Mouse (Mus musculus) frontal cortex, postnatal 14 days (tissue): ENCODE data around the gene Srd5a1.
A peak's percentile ranks its signal among the peaks of the same experiment; 100 is the strongest.
"Not testable (repeated sequence)": the region's sequence is repeated elsewhere in the genome, so short reads cannot be mapped to it uniquely, and the experiment has no call there.

Experiments used
- DNase-seq, 2 experiments: peaks; one replicate each; pipeline ENCODE4 v3.0.0; 2022; ENCODE audit warnings: low spot score in 2 of 2

Gene Srd5a1

GRCm38 (mm10) chr13:69572594-69572993, 38.6 kb downstream of the Srd5a1 start:
- DNase-seq = no peak

DNA sequence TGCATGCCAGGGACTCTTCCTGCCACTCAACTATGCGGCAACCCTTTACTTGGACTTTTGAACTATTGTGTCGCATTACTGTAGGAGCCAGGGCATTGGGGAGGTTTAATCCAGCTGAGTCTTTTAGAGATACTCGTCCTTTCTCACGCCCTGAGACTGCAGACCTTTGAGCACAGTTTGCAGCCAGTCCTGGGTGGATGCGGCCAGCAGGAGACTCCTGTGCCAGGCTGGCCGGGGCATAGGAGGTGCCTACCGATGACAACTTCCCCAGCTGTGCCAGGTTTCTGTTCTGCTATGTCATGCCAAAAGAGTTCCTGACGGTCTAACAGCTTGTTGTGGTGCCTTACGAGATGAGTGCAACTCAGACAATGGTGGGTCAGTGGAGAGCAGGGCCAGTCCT, 42.0 kb downstream of the Srd5a1 start:
- no peak for DNase-seq

GRCm38 (mm10) chr13:69565401-69565800, 45.8 kb downstream of the Srd5a1 start:
- DNase-seq = not testable (repeated sequence)

DNA sequence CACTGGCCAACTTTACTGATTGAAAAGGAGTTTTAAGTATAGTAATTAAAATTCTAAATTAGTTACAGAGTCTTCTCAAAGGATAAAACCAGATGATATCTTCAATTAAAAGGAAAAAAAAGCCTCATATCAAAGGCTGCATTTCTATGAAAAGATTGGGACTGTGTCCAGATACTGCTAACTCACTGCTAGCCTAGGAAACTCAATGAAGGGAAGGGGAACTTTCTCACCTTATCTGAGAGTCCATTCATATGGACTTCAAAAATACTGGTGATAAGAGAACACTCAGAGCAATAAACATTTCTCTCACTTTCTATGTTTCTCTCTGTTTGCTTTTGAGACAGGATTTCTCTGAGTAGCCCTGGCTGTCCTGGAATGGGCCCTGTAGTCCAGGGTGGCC, 46.7 kb downstream of the Srd5a1 start:
- DNase-seq = no peak

DNA sequence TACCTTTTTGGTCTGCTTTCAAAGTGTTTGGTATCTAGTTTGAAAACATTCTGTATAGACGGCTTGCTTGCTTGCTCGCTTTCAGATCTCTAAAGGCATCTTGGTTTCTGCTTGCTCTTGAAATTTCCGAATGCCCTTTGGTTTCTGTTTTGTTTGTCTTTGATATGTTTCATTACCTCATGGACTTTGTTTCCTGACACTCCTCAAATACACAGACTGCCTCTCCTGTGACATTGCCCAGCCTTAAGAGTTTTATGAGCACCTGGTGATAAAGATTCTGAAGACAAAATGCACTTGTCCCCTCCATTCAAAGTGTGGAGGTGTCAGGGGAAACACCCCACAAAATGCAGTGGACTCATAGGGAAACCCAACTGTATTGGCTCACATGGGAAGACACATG, 47.3 kb downstream of the Srd5a1 start:
- DNase-seq = no peak

DNA sequence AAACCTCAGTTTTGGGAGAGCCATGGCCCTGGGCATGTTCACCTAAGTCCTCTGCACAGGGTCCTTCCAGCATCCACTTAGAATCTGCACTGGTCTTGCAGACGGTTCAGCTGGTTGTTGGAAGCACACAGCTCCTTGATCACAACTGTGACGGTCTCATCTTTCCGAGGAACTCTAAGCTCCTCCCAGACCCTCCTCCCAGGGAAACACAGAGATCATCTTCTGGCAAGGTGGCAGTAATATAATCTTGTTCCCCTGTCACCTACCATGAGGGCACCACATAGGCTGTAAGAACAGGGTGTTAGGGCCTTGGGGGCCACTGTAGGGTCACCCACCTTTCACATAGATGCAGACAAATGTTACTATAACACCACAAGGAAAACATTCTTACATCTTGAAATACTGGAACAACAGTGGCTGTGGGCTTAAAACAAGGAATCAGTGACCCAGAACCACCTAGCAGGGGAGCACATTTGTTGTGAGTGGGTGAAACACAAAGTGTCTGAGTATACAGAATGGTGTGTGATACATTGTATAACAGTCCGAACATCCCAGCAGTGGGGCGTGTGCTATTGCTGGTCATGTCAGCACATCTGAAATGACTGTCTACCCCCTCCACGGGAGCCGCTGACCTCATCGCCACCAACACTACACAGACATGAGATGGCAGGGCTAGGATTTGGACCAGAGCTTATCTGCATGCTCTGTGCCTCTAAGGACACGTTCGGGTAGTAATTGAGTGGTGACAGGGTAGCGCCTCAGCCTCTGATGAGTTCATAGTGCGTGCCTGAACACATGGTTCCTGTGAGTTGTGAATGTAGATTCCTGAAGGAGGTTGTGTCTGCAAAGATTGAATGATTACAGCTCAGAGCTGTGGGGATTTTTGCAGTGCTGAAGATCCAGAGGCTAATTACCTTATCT, 48.3 kb downstream of the Srd5a1 start:
- no peak for DNase-seq

DNA sequence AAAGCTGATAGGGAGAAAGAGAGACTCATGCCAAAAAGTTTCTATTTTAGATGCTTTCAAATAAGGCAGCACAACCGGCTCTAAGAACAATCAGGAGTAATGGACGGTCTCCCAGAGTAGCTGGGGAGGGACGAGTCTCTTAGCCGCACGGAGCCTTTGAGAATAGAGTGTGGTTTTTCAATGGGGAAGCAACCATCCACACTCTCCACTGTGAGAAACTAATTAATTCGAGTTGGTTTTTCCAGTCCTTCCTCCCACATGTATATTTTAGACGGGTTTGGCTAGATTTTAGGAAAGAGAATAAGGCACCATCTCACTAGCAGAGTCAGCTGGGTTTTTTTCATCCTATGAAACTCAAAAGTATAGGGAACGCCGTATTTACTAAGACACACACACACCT, 49.2 kb downstream of the Srd5a1 start:
- DNase-seq = no peak

DNA sequence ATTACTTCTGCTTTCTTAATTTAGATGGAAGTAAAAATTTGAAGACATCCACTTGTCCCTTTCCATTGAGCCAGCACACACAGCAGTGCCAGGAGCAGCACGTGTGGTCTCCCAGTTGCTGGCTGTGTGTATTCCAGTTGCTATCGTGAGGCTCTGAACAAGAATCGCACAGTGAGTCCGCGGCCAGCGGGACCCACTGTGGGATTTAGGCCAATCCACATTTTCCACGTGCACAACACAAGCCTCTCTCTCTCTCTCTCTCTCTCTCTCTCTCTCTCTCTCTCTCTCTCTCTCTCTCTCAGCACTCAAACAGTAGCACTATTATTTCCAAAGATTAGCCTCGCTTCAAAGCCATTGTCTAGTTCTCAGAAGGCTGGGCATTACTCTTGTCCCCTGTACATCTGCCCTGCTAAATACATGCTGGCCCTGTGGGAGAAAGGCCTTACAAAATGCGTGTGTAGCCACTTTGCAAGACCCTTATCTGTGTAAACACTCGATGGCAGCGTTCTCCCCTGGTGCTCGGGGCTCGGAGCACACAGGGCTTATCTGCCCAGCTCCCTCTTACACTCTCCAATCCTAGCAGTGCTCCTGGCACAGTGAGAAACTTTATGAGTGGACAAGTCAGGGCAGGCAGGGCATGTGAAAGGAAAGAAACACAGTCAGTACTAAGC, 51.8 kb downstream of the Srd5a1 start:
- no peak for DNase-seq

GRCm38 (mm10) chr13:69558098-69558660, 53.1 kb downstream of the Srd5a1 start:
- DNase-seq = no peak

DNA sequence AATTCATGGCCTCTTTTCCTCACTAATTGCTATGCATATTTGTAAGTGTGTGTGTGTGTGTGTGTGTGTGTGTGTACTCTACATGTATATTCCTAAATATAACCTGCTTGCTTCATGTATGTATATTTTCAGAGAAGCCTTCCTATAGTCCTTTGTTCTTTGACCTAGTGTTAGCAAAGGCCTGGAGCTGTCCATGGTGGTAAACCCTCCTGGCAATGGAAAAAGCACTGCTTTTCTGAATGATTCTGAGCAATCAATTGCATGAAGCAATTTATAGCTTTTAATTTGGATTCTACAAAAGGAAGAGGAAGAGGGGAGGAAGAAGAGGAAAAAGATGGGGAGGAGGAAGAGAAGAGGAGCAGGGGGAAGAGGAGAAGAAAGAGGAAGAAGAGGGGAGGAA, 54.5 kb downstream of the Srd5a1 start:
- DNase-seq = no peak

DNA sequence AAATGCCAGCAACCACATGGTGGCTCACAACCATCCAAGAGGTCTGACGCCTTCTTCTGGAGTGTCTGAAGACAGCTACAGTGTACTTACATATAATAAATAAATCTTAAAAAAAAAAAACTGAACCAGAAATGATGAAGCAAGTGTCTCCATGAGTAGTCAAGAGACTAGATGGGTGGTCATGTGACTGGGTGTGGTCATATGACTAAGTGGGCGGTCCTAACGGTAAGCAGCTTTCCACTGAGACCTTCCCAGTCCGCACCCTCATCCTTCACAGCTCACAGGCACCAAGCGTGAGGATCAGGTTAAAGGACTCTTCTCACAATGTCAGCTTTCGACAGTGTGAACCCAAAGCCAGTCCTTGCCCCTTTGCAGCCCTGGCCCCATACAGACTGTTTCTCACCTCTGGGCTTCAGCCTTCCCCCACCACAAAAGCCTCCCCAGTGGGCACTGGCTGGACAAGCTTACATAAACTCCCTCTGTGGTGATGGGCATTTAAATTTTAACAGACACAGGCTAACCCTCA, 55.2 kb downstream of the Srd5a1 start:
- DNase-seq = no peak

GRCm38 (mm10) chr13:69555045-69555444, 56.2 kb downstream of the Srd5a1 start:
- no peak for DNase-seq

DNA sequence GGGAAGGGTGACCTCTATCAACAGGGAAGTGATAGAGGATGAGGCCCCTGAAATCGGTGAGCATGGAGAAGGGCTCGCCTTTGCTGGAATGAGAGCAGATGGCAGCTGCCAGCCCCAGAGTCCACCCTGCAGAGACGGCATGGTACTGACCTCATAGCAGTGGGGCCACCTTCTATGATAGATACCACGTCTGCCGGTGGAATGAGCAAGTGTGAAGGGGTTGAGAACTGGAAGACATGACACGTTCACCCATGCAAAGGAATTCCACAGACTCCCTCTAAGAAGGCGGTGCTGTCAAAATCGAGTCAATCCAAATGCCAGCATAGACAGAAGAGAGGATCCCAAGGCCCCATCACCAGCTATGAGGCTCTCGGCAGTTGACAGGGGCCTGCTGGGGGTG, 57.0 kb downstream of the Srd5a1 start:
- DNase-seq = no peak

DNA sequence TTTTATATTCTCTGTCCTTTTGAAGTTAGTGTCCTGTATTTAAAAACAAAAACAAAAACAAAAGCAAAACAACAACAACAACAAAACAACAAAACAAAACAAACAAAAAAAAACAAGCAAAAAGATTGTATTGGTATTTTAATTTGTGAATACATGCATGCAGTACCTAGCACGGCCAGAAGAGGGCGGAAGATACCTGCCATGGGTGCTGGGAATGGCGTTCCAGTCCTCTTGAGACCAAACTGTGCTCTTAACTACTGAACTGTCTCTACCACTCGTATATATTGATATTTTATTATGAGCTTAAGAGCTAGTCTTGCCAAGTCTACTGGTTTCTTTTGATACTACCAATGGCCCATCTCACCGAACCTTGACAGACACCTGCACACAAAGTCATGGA, 58.2 kb downstream of the Srd5a1 start:
- no peak for DNase-seq

- DNase-seq = no peak
Observed at GRCm38 (mm10) chr13:69550831-69551230, 60.4 kb downstream of the Srd5a1 start.

GRCm38 (mm10) chr13:69549980-69550379, 61.3 kb downstream of the Srd5a1 start:
- no peak for DNase-seq

DNA sequence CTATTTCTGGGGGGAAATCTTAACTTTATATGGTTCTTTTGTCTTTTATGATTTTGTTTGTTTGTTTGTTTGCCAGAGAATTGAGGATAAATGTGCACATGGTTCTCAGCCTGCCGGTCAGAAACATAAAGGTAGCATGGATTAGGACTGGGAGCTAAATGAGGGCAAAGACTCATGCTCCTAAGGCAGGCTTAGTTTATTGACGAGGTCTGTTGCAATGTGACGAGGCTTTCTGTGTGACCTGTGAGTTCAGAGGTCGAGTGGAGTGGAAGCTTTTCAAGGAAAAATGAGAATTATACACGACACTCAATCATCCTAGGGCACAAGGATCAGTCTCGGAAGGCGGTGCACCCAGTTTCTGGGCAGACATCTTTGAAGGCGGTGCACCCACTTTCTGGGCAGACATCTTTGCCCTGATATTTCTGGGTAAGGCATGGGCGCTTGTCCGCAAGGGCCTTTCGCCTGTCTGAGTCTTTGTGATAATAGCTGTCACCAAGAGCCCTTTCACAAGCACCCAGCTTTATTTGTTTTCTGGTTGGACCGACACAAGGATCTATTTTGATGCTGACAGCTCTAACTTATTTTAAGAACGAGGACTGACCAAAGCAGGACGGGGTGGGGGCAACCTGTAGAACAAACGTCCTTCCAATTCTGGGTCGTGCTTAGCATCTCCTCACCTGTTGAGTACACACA, 63.6 kb downstream of the Srd5a1 start:
- DNase-seq = no peak

- peak in 1 of 2 experiments; percentile 18 for DNase-seq
Observed at GRCm38 (mm10) chr13:69545019-69545418, 66.2 kb downstream of the Srd5a1 start.

DNA sequence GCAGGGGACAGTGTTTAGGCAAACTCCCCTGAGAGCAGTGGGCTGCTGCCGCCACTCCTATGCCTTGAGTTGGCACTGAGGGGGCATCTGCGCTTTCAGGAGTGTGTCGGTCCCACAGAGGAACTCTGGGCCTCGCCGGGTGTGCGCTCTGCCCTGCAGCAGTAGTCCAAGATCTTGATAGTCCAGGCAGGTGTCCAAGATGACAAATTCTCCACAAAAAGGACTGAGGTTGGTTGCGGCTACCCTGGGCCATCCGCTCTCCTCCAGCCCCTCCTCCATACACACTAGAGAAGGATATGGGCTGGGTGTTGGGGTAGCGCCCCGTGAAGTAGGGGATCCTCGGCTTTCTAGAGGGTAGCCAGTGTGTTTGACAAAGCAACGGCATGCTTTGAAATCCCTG, 67.6 kb downstream of the Srd5a1 start:
- no peak for DNase-seq

DNA sequence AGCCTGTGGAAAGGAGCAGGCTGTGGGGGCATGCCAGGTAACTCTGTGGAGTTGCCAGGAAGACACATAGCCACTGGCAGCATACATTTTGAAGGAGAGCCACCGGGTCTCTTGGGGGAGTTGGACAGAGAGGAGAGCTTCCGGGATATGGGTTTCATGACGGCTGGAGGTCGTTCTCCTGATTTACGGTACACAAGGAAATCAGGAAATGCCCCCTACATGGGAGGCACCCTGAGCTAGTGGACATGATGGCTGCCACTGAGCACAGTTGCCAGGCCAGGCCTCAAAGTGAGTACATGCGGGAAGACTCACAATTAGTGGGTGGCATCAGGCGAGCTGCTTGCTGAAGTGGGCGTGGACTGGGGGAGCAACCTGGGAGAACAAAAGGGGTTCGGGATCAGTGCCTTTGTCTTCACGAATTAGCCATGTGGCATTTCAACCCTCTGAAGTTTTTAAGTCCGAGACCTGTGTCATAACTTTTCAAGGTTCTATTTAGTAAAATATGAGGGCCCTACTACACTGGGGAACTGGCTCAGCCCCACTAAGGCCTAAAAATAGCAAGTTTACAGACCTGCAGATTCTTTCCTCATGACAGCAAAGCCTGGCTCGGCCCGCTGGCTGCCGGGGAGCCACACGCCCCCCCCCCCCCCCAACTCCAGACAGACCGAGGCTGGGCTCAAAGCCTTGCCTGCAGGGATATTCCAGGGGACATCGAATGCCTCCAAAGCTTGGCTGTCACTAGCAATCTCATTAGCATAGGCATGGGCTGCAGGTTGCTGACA, 68.5 kb downstream of the Srd5a1 start:
- DNase-seq = no peak

DNA sequence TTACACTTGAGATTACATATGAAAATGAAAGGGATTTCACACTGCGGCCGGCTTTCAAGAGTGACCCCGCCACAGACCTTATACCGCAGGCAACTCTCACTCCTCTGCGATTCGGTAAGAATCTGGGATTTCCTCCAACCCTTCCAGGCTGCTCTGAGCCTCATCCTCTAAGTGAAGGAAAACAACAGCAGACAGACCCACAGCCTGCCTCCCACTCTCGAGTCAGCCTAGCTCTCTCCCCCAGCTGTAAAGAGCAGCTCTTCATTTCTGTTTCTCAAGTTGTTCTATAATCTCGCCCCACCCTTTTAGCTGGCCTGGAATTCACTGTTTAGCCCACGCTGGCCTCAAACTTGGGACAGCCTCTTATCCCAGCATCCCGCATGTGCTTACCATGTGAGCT, 69.5 kb downstream of the Srd5a1 start:
- DNase-seq = no peak
